Mouse (Mus musculus): ENCODE data around the gene Nps.
"Not testable (repeated sequence)": the region's sequence is repeated elsewhere in the genome, so short reads cannot be mapped to it uniquely, and the experiment has no call there.

Nps gene

GRCm38 (mm10) chr7:135258053-135258753 lies at the start of gene Nps:
TSS of gene Nps (plus strand) at chr7:135258703.
- DNase-seq (ENCODE audit: low spot score in 2 of 2): not testable (repeated sequence)

GRCm38 (mm10) chr7:135208947-135209567 lies 49.4 kb upstream of the Nps start:
- no peak for DNase-seq (ENCODE audit: low spot score in 2 of 2)

- no peak for DNase-seq (ENCODE audit: low spot score in 2 of 2)
These were observed 48.2 kb upstream of the Nps start for GRCm38 (mm10) chr7:135210296-135210695.

- no peak for DNase-seq (ENCODE audit: low spot score in 2 of 2)
These were observed 47.7 kb upstream of the Nps start for GRCm38 (mm10) chr7:135210831-135211230.

- peak in 1 of 2 experiments; percentile 2 for DNase-seq (ENCODE audit: low spot score in 2 of 2)
These were observed 46.0 kb upstream of the Nps start for GRCm38 (mm10) chr7:135212505-135212904.

GRCm38 (mm10) chr7:135221475-135221874 lies 37.0 kb upstream of the Nps start:
- no peak for DNase-seq (ENCODE audit: low spot score in 2 of 2)

- no peak for DNase-seq (ENCODE audit: low spot score in 2 of 2)
These were observed 32.5 kb upstream of the Nps start for GRCm38 (mm10) chr7:135226021-135226420.

GRCm38 (mm10) chr7:135237152-135237551 lies 21.4 kb upstream of the Nps start:
- no peak for DNase-seq (ENCODE audit: low spot score in 2 of 2)

- DNase-seq (ENCODE audit: low spot score in 2 of 2): no peak
These were observed 19.1 kb upstream of the Nps start for GRCm38 (mm10) chr7:135239441-135239840.

- DNase-seq (ENCODE audit: low spot score in 2 of 2): no peak
These were observed 18.5 kb upstream of the Nps start for GRCm38 (mm10) chr7:135240006-135240405.

- DNase-seq (ENCODE audit: low spot score in 2 of 2): no peak
These were observed 17.9 kb upstream of the Nps start for GRCm38 (mm10) chr7:135240636-135241035.

- DNase-seq (ENCODE audit: low spot score in 2 of 2): no peak
These were observed 14.2 kb upstream of the Nps start for GRCm38 (mm10) chr7:135244171-135244880.

GRCm38 (mm10) chr7:135246386-135246785 lies 12.1 kb upstream of the Nps start:
- DNase-seq (ENCODE audit: low spot score in 2 of 2): no peak

- no peak for DNase-seq (ENCODE audit: low spot score in 2 of 2)
These were observed 5.3 kb upstream of the Nps start for GRCm38 (mm10) chr7:135253249-135253648.

- no peak for DNase-seq (ENCODE audit: low spot score in 2 of 2)
These were observed 4.1 kb upstream of the Nps start for GRCm38 (mm10) chr7:135254423-135254822.

- DNase-seq (ENCODE audit: low spot score in 2 of 2): no peak
These were observed 12.5 kb downstream of the Nps start for GRCm38 (mm10) chr7:135271011-135271410.

- DNase-seq (ENCODE audit: low spot score in 2 of 2): no peak
These were observed 24.7 kb downstream of the Nps start for GRCm38 (mm10) chr7:135283212-135283611.

- DNase-seq (ENCODE audit: low spot score in 2 of 2): no peak
These were observed 31.5 kb downstream of the Nps start for GRCm38 (mm10) chr7:135289976-135290375.

- no peak for DNase-seq (ENCODE audit: low spot score in 2 of 2)
These were observed 33.2 kb downstream of the Nps start for GRCm38 (mm10) chr7:135291646-135292236.

- no peak for DNase-seq (ENCODE audit: low spot score in 2 of 2)
These were observed 36.0 kb downstream of the Nps start for GRCm38 (mm10) chr7:135294498-135294897.

GRCm38 (mm10) chr7:135304496-135304895 lies 46.0 kb downstream of the Nps start:
- no peak for DNase-seq (ENCODE audit: low spot score in 2 of 2)

Data from spleen, postnatal 36 days (tissue).